Mouse (Mus musculus) liver, embryonic 14.5 days (tissue): Measurements from ENCODE around the gene Lrrc8d.

Experiments
- CTCF ChIP-seq: IDR thresholded peaks from 2 replicates; pipeline ENCODE4 v1.5.1; 2016; ENCODE audit warnings: antibody characterized with exemption, low read depth, control low read depth
- EP300 ChIP-seq: IDR thresholded peaks from 2 replicates; pipeline ENCODE4 v1.6.1; 2016; ENCODE audit warnings: antibody characterized with exemption, low read depth

GRCm38 (mm10) chr5:105818411-105818810 is 118.6 kb downstream of the Lrrc8d start:
- TF ChIP-seq EP300 (no peak), CTCF (no peak)
